ENCODE assay signal across 10 mouse cellular contexts in genomic region chr4:104077771-104078170, GRCm38 (mm10).
DNase-seq lines count a peak whose midpoint lies in the region; ATAC-seq and TF ChIP-seq lines count a peak whose summit lies in the region.
"Had no signal": no experiment of that assay in that cellular context is flagged by ENCODE, and none has a peak within 500 bp of the region (broad histone marks: within the 10 kb centered on the region; RNA-seq: fewer than 3 reads in every experiment).

No protein-coding gene starts in this region.

- intact Hi-C loops in gastrocnemius, adult 2 months (cut with DNase I) = no loop called here

- no peaks in the 10 kb centered on the region for H3K36me3 ChIP-seq in forebrain, postnatal 0 days (ENCODE audit: insufficient read depth)
- H3K36me3 ChIP-seq in forebrain, embryonic 12.5 days (replicated peaks) = no peaks in the 10 kb centered on the region
- H3K36me3 ChIP-seq in midbrain, postnatal 0 days (ENCODE audit: insufficient read depth, low read length) = no peaks in the 10 kb centered on the region
- H3K36me3 ChIP-seq in midbrain, embryonic 16.5 days (ENCODE audit: control insufficient read depth, insufficient read depth, low read length) = no peaks in the 10 kb centered on the region
- no peaks in the 10 kb centered on the region for H3K36me3 ChIP-seq in liver, embryonic 12.5 days

- 78% methylated on average over 1 of the region's 1 CpGs for WGBS in forebrain, postnatal 0 days
- WGBS in forebrain, embryonic 12.5 days = 92% methylated on average over 1 of the region's 1 CpGs
- 79% methylated on average over 1 of the region's 1 CpGs for WGBS in midbrain, postnatal 0 days
- WGBS in midbrain, embryonic 16.5 days = 80% methylated on average over 1 of the region's 1 CpGs
- WGBS in liver, embryonic 12.5 days (ENCODE audit: insufficient replicate concordance) = 56% methylated on average over 1 of the region's 1 CpGs

- peak; percentile 53 for DNase-seq in forebrain, postnatal 0 days
- peak; percentile 67 for DNase-seq in midbrain, postnatal 0 days (ENCODE audit: low spot score)
- peak; percentile 59 for DNase-seq in gastrocnemius, adult 2 months
- DNase-seq in lung, postnatal 10 days = peak; percentile 44
- no peak for DNase-seq in embryo, embryonic 9.5 days (ENCODE audit: extremely low spot score)
- DNase-seq: spleen, adult 18-20 months had no signal

- no peaks in the 10 kb centered on the region for H3K9me3 ChIP-seq in forebrain, postnatal 0 days (ENCODE audit: low read length)
- H3K9me3 ChIP-seq in forebrain, embryonic 12.5 days = no peaks in the 10 kb centered on the region
- H3K9me3 ChIP-seq in midbrain, postnatal 0 days (ENCODE audit: low read length) = no peaks in the 10 kb centered on the region
- H3K9me3 ChIP-seq in midbrain, embryonic 16.5 days (replicated peaks; ENCODE audit: control insufficient read depth, low read length, poor library complexity, severe bottlenecking) = no peaks in the 10 kb centered on the region
- no peaks in the 10 kb centered on the region for H3K9me3 ChIP-seq in liver, embryonic 12.5 days (replicated peaks)

- no peaks in the 10 kb centered on the region for H3K4me1 ChIP-seq in forebrain, postnatal 0 days (ENCODE audit: insufficient read depth)
- peaks cover 13% of the 10 kb centered on the region for H3K4me1 ChIP-seq in forebrain, embryonic 12.5 days
- no peaks in the 10 kb centered on the region for H3K4me1 ChIP-seq in midbrain, postnatal 0 days (ENCODE audit: insufficient read depth, low read length)
- 0 out of 2 replicates have a peak, but pooled peaks cover 2% of the 10 kb centered on the region for H3K4me1 ChIP-seq in midbrain, embryonic 16.5 days (ENCODE audit: control insufficient read depth, insufficient read depth, low read length)
- H3K4me1 ChIP-seq in liver, embryonic 12.5 days = no peaks in the 10 kb centered on the region

- no peak overlapping the region for H3K9ac ChIP-seq in forebrain, postnatal 0 days
- no peak overlapping the region for H3K9ac ChIP-seq in forebrain, embryonic 12.5 days
- H3K9ac ChIP-seq in midbrain, postnatal 0 days (replicated peaks; ENCODE audit: low read length, poor library complexity, severe bottlenecking) = no peak overlapping the region
- no peak overlapping the region for H3K9ac ChIP-seq in midbrain, embryonic 16.5 days (ENCODE audit: low read depth, low read length)
- no peak overlapping the region for H3K9ac ChIP-seq in liver, embryonic 12.5 days

- ATAC-seq in forebrain, postnatal 0 days = no peak
- ATAC-seq in forebrain, embryonic 12.5 days (ENCODE audit: low FRiP score) = no peak
- ATAC-seq in midbrain, postnatal 0 days (ENCODE audit: low FRiP score) = no peak
- no peak for ATAC-seq in midbrain, embryonic 16.5 days
- ATAC-seq in liver, embryonic 12.5 days = no peak

- H3K27me3 ChIP-seq in forebrain, postnatal 0 days (ENCODE audit: insufficient read depth, low read length) = no peaks in the 10 kb centered on the region
- peaks cover 5% of the 10 kb centered on the region; the same call in 1 of the 2 replicates for H3K27me3 ChIP-seq in forebrain, embryonic 12.5 days
- H3K27me3 ChIP-seq in midbrain, postnatal 0 days (ENCODE audit: insufficient read depth, low read length) = no peaks in the 10 kb centered on the region
- H3K27me3 ChIP-seq in midbrain, embryonic 16.5 days (ENCODE audit: control insufficient read depth, insufficient read depth, low read depth, low read length) = no peaks in the 10 kb centered on the region
- H3K27me3 ChIP-seq in liver, embryonic 12.5 days (replicated peaks) = no peaks in the 10 kb centered on the region

- H3K4me3 ChIP-seq in forebrain, postnatal 0 days (ENCODE audit: low read depth, low read length) = no peak overlapping the region
- H3K4me3 ChIP-seq in forebrain, embryonic 12.5 days (replicated peaks) = no peak overlapping the region
- no peak overlapping the region for H3K4me3 ChIP-seq in midbrain, postnatal 0 days (ENCODE audit: low read depth, low read length)
- no peak overlapping the region for H3K4me3 ChIP-seq in midbrain, embryonic 16.5 days (ENCODE audit: low read depth, low read length)
- no peak overlapping the region for H3K4me3 ChIP-seq in gastrocnemius, adult 2 months
- H3K4me3 ChIP-seq in liver, embryonic 12.5 days = no peak overlapping the region
- H3K4me3 ChIP-seq: erythroblast, embryonic 14.5 days had no signal

- H3K4me2 ChIP-seq in forebrain, postnatal 0 days (ENCODE audit: low read depth) = no peak overlapping the region
- H3K4me2 ChIP-seq in forebrain, embryonic 12.5 days = no peak overlapping the region
- no peak overlapping the region for H3K4me2 ChIP-seq in midbrain, postnatal 0 days (ENCODE audit: low read depth, low read length, poor library complexity, severe bottlenecking)
- no peak overlapping the region for H3K4me2 ChIP-seq in midbrain, embryonic 16.5 days (ENCODE audit: low read length)
- H3K4me2 ChIP-seq in liver, embryonic 12.5 days = no peak overlapping the region

- H3K27ac ChIP-seq in forebrain, postnatal 0 days (ENCODE audit: low read depth, low read length) = no peak overlapping the region
- no peak overlapping the region for H3K27ac ChIP-seq in forebrain, embryonic 12.5 days
- H3K27ac ChIP-seq in midbrain, postnatal 0 days (ENCODE audit: low read depth, low read length) = no peak overlapping the region
- no peak overlapping the region for H3K27ac ChIP-seq in midbrain, embryonic 16.5 days (ENCODE audit: low read length)
- no peak overlapping the region for H3K27ac ChIP-seq in gastrocnemius, adult 2 months
- H3K27ac ChIP-seq in liver, embryonic 12.5 days = no peak overlapping the region

- TF ChIP-seq CTCF in forebrain, postnatal 0 days (IDR thresholded peaks at IDR 0.05; ENCODE audit: low read depth) = no peak
- TF ChIP-seq CTCF in midbrain, postnatal 0 days (IDR thresholded peaks at IDR 0.05) = no peak
- no peak for TF ChIP-seq CTCF in gastrocnemius, adult 2 months (IDR thresholded peaks at IDR 0.05)
